Mouse (Mus musculus) liver, postnatal 0 days (tissue): ENCODE data around the gene Aox1.

Experiments
- CTCF ChIP-seq: sonication (generic); IDR thresholded peaks from 2 replicates; pipeline ENCODE4 v1.5.1; 2016; ENCODE audit warnings: antibody characterized with exemption, low read depth
- EP300 ChIP-seq: IDR thresholded peaks from 2 replicates; pipeline ENCODE4 v1.6.1; 2016; ENCODE audit warnings: antibody characterized with exemption, low read depth, mild to moderate bottlenecking

DNA sequence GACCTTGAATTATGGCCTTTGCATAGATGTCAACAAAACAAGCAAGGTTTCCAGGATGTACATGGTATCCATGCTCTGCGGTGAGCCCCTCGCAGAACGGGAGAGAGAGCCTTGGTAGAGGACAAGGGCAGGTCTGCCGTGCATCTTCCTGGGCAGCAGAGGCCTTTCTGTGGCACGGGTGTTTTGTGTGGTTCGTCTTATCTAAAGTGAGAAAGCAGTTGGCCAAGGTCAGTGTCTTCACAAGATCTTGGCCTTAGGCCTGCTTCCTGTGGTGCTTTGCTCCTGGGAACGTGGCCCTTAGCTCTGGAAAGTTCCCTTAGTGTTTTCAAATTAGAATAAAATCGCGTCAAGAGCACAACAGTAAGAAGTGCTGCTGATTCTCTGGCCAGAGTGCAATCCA lies 41.3 kb downstream of the Aox1 start:
- TF ChIP-seq CTCF (no peak), EP300 (no peak)
